ENCODE assay signal across 8 mouse cellular contexts in genomic region chr3:58418724-58419705, GRCm38 (mm10). TPM values are rescaled to one million over a fixed set of nuclear protein-coding genes. Genes with fewer than 3 reads are reported as not detected.
DNase-seq lines count a peak whose midpoint lies in the region; ATAC-seq and TF ChIP-seq lines count a peak whose summit lies in the region.

No protein-coding gene starts in this region.

- no peak for TF ChIP-seq CTCF in kidney, postnatal 0 days (IDR thresholded peaks at IDR 0.05; ENCODE audit: low read depth)
- TF ChIP-seq CTCF in hindbrain, postnatal 0 days (IDR thresholded peaks at IDR 0.05; ENCODE audit: low read depth) = no peak

- no peak for DNase-seq in kidney, postnatal 0 days (ENCODE audit: low spot score)
- DNase-seq in kidney, adult 18-20 months = no peak
- DNase-seq in c-Kit-positive CD71-positive TER-119-positive erythroid progenitor cells, embryonic 14.5 days (ENCODE audit: low spot score) = peak; percentile 28
- DNase-seq in hindbrain, postnatal 0 days (ENCODE audit: low spot score) = no peak
- no peak for DNase-seq in frontal cortex, postnatal 10 days (ENCODE audit: low spot score in 2 of 2)
- DNase-seq in adrenal gland, postnatal 36 days = no peak
- no peak for DNase-seq in thymus, postnatal 25 days

- no peak overlapping the region for H3K27ac ChIP-seq in kidney, postnatal 0 days
- no peak overlapping the region for H3K27ac ChIP-seq in hindbrain, postnatal 0 days
- no peak overlapping the region for H3K27ac ChIP-seq in midbrain, embryonic 15.5 days

- H3K9me3 ChIP-seq in kidney, postnatal 0 days (replicated peaks; ENCODE audit: low read length) = no peaks in the 10 kb centered on the region
- no peaks in the 10 kb centered on the region for H3K9me3 ChIP-seq in hindbrain, postnatal 0 days (ENCODE audit: low read length)
- H3K9me3 ChIP-seq in midbrain, embryonic 15.5 days = no peaks in the 10 kb centered on the region

- peak overlapping the region; percentile 96 for H3K4me3 ChIP-seq in kidney, postnatal 0 days (replicated peaks; ENCODE audit: low read depth, low read length)
- H3K4me3 ChIP-seq in hindbrain, postnatal 0 days (ENCODE audit: low read length) = peak overlapping the region; percentile 89
- H3K4me3 ChIP-seq in midbrain, embryonic 15.5 days = peak overlapping the region; percentile 99

- no peaks in the 10 kb centered on the region for H3K27me3 ChIP-seq in kidney, postnatal 0 days (ENCODE audit: insufficient read depth, low read length)
- no peaks in the 10 kb centered on the region for H3K27me3 ChIP-seq in hindbrain, postnatal 0 days (ENCODE audit: insufficient read depth, low read length)
- no peaks in the 10 kb centered on the region for H3K27me3 ChIP-seq in midbrain, embryonic 15.5 days (replicated peaks)

- 29% methylated on average over 5 of the region's 5 CpGs for WGBS in kidney, postnatal 0 days
- 26% methylated on average over 5 of the region's 5 CpGs for WGBS in hindbrain, postnatal 0 days
- WGBS in midbrain, embryonic 15.5 days = 33% methylated on average over 5 of the region's 5 CpGs

- peak overlapping the region; percentile 18; the same call in 1 of the 2 replicates for H3K9ac ChIP-seq in kidney, postnatal 0 days (ENCODE audit: low read depth, low read length)
- H3K9ac ChIP-seq in hindbrain, postnatal 0 days (replicated peaks; ENCODE audit: low read length) = 0 out of 2 replicates have a peak overlapping the region, but pooled peaks have one; percentile 46
- H3K9ac ChIP-seq in midbrain, embryonic 15.5 days = no peak overlapping the region

- peak overlapping the region; percentile 88 for H3K4me2 ChIP-seq in kidney, postnatal 0 days (ENCODE audit: low read length)
- peak overlapping the region; percentile 94 for H3K4me2 ChIP-seq in hindbrain, postnatal 0 days (ENCODE audit: low read depth, low read length)
- H3K4me2 ChIP-seq in midbrain, embryonic 15.5 days = peak overlapping the region; percentile 96

- ATAC-seq in kidney, postnatal 0 days (replicated peaks; ENCODE audit: low FRiP score, low read depth) = no peak
- ATAC-seq in hindbrain, postnatal 0 days = no peak
- ATAC-seq in midbrain, embryonic 15.5 days (replicated peaks) = no peak

- H3K36me3 ChIP-seq in kidney, postnatal 0 days (ENCODE audit: insufficient read depth, low read length) = no peaks in the 10 kb centered on the region
- H3K36me3 ChIP-seq in hindbrain, postnatal 0 days (ENCODE audit: insufficient read depth, low read length) = no peaks in the 10 kb centered on the region
- no peaks in the 10 kb centered on the region for H3K36me3 ChIP-seq in midbrain, embryonic 15.5 days (replicated peaks)

- peaks cover 3% of the 10 kb centered on the region; the same call in 1 of the 2 replicates for H3K4me1 ChIP-seq in kidney, postnatal 0 days (replicated peaks; ENCODE audit: insufficient read depth, low read length)
- H3K4me1 ChIP-seq in hindbrain, postnatal 0 days (ENCODE audit: insufficient read depth, low read length) = peaks cover 12% of the 10 kb centered on the region
- H3K4me1 ChIP-seq in midbrain, embryonic 15.5 days = peaks cover 29% of the 10 kb centered on the region

RNA-seq across cellular contexts. Expression of gene Tsc22d2, which starts 4.5 kb away (rescaled TPM):
- polyA plus RNA-seq in kidney, postnatal 0 days (2015; fragmentation: Nextera tagmentation; extraction: Ambion mirVana) = 14.5 and 17.1 TPM in 2 replicates
- total RNA-seq in hindbrain, postnatal 0 days (2014; rRNA removed) = 39.0 and 40.4 TPM in 2 replicates
- 10.3 and 10.4 TPM in 2 replicates for polyA plus RNA-seq in hindbrain, postnatal 0 days (2015; fragmentation: Nextera tagmentation; extraction: Ambion mirVana)
- polyA plus RNA-seq in midbrain, embryonic 15.5 days (2015; fragmentation: Nextera tagmentation; extraction: Ambion mirVana) = 9.5 and 9.6 TPM in 2 replicates
- total RNA-seq in adrenal gland, postnatal 36 days (2021) = 10 to 100 TPM; 33.9 to 37.1 TPM
